Mouse (Mus musculus): ENCODE measurements around the gene Ahnak2.

DNA sequence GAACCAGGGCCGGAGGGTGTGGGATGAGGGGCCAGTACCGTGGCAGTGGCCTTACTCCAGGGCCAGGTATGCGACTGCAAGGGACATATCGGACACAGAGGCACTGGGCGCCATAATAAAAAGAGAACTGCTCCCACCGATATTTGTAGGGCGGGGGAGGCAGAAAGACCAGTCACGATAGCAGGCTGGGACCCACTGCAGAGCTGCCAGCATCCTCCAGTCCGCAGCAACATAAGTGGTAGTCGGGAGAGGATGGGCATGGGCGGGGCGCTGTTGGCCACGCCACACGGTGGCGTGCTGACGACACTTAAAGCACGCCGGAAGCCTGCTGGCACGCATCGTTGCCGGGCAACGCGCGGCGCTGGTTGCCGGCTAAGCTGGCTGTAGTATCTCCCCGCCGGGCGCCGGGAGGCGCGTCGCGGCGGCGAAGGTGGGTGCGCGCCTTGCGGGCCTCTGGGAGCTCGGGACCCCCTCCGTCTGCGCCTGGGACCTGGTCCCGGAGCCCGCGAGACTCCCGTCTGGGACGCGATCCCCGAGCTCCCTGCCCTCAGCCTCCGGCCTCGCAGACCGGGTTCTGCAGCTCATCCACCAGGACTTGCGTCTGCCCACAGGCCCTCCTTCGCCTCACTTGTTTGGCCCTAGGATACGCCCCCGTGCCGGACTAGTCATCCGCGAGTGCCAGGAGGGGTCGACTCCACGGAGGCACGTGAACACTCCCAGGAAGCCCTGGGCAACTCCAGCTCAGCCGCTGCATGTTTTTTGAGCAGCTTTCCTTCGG is 6.3 kb upstream of the Ahnak2 start, which contains the start of gene Clba1:
- TF ChIP-seq CTCF (IDR thresholded peaks at IDR 0.05; ENCODE audit: extremely low read depth, insufficient read depth, low read length) (no peak), POLR2A (IDR thresholded peaks at IDR 0.05; ENCODE audit: extremely low read depth, insufficient read depth, low read length) (peak; percentile 97)

Data from cortical plate, adult 2 months (tissue).